Mouse (Mus musculus): ENCODE data around the gene Trnau1ap. TPM values are rescaled to one million over a fixed set of nuclear protein-coding genes. Genes with fewer than 3 reads are reported as not detected.

Trnau1ap gene
- polyA plus RNA-seq (2017; shearing (Covaris generic)): 10 to 100 TPM; 58.3 to 64.4 TPM

DNA sequence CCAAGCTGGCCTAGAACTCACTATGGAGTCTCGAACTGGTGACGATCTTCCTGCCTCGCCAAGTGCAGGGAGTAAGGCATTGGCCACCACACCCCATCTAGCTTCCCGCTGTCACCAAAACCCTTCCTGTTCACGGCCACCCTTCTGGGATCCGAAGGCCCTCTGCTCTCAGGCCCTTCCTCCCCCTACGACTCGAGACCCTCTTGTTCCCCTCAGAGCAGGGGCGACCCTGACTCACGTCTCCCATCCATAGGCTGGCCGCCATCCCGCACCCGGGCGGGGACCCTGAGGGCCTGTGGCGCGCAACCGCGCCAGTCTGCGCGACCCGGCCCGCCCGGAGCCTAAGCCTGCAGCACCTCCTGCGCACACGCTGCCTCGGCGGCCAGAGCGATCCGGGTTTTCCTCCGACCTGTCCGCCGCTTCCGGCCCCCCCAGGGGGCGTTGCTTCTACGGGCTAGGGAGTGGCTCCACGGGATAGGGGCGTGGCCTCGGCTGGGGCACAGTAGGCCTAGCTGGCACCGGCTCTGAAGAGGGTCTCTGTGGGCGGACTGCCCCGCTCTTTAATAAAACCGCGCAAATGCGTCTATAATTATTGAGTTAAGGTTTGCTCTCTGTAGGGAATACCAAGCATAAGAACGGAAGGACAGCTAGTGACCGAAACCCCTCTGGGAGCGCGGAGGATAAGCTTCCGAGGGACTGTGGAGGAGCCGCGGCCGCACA is at the start of gene Trnau1ap:
Trnau1ap (minus strand) TSS at position 424 of the 720 bp plus-strand sequence.

GRCm38 (mm10) chr4:132353481-132353885 is 24.1 kb upstream of the Trnau1ap start, which contains the start of gene Rcc1:
Gene Rcc1 (minus strand): TSS chr4:132353605.

GRCm38 (mm10) chr4:132302939-132303479 is 26.3 kb downstream of the Trnau1ap start, which contains the start of gene Rab42:
Gene Rab42 (minus strand): TSS chr4:132303385.

DNA sequence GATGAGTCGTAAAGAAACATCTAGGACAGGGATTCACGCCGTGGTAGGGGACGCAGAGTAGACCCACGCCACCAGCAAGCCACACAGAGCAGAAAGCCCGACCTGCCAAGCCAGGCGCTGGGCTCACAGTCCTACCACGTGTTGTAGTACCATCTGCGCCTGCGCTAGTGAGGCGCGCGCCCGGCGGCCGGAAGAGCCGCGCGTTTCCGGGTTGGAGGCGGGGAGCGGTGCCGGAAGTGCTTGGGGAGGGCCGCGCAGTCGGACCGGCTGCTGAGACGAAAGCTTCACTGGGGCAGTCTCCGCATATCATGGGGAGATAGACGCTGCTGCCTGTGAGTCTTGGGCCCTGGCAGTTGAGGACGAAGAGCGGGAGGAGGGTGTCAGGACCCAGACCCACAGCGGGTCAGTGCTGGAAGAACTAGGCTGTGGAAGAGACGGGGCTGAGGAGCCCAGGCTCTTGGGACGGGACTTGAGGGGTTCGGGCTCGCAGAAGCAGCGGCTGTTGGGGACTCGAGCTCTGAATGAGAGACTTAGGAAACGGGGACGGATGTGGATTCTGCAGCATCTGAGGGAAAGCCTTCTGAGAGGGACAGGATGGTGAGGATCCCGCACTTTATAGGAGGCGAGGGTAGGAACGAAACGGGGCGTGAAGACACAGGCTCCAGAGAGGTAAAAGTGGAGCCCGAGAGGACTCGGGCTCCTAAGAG is 55.0 kb downstream of the Trnau1ap start, which contains the start of gene Taf12:
Taf12 (plus strand) TSS at position 220 of the 707 bp plus-strand sequence.

Other genes with a start within 250 kb of the Trnau1ap start
- gene Oprd1, start 185.1 kb downstream of the Trnau1ap start, polyA plus RNA-seq (2017; shearing (Covaris generic)): not detected
- gene Ythdf2, start 117.2 kb downstream of the Trnau1ap start, polyA plus RNA-seq (2017; shearing (Covaris generic)): 100 to 1,000 TPM; 107 to 122 TPM
- gene Gmeb1, start 67.9 kb downstream of the Trnau1ap start, polyA plus RNA-seq (2017; shearing (Covaris generic)): 1 to 10 TPM; 4.1 to 6.0 TPM
- gene Taf12, start 55.2 kb downstream of the Trnau1ap start, polyA plus RNA-seq (2017; shearing (Covaris generic)): 10 to 100 TPM; 75.5 to 80.7 TPM
- 1 to 10 TPM in 1 of 2 experiments, not detected in 1; 1.1 TPM for gene Rab42, start 26.2 kb downstream of the Trnau1ap start, polyA plus RNA-seq (2017; shearing (Covaris generic))
- gene Rcc1, start 24.1 kb upstream of the Trnau1ap start, polyA plus RNA-seq (2017; shearing (Covaris generic)): 10 to 100 TPM; 29.3 to 33.4 TPM
- gene Phactr4, start 93.0 kb upstream of the Trnau1ap start, polyA plus RNA-seq (2017; shearing (Covaris generic)): 1 to 10 TPM; 2.7 to 4.4 TPM
- gene Med18, start 134.4 kb upstream of the Trnau1ap start, polyA plus RNA-seq (2017; shearing (Covaris generic)): 10 to 100 TPM; 20.6 to 21.7 TPM
- gene Sesn2, start 181.0 kb upstream of the Trnau1ap start, polyA plus RNA-seq (2017; shearing (Covaris generic)): 10 to 100 TPM in 1 of 2 experiments, 1 to 10 TPM in 1; 3.0 to 13.9 TPM
- 100 to 1,000 TPM; 201 to 250 TPM for gene Atpif1, start 204.1 kb upstream of the Trnau1ap start, polyA plus RNA-seq (2017; shearing (Covaris generic))
- gene Dnajc8, start 206.0 kb upstream of the Trnau1ap start, polyA plus RNA-seq (2017; shearing (Covaris generic)): 100 to 1,000 TPM; 211 to 287 TPM
- gene Ptafr, start 234.5 kb upstream of the Trnau1ap start, polyA plus RNA-seq (2017; shearing (Covaris generic)): 1 to 10 TPM in 1 of 2 experiments, under 1 TPM in 1; 0.23 to 1.5 TPM

All from activated CD4-positive, CD25-positive, alpha-beta regulatory T cell (primary cell).